Mouse (Mus musculus) urinary bladder, adult 18-20 months (tissue): Measurements from ENCODE around the gene Armcx5.
A peak's percentile ranks its signal among the peaks of the same experiment; 100 is the strongest.
"Not testable (repeated sequence)": the region's sequence is repeated elsewhere in the genome, so short reads cannot be mapped to it uniquely, and the experiment has no call there.

Source experiments
- DNase-seq, 2 experiments: peaks; one replicate each; pipeline ENCODE4 v3.0.0; 2022; ENCODE audit warnings: low spot score in 2 of 2, mixed read lengths in 2 of 2

The Armcx5 gene

DNA sequence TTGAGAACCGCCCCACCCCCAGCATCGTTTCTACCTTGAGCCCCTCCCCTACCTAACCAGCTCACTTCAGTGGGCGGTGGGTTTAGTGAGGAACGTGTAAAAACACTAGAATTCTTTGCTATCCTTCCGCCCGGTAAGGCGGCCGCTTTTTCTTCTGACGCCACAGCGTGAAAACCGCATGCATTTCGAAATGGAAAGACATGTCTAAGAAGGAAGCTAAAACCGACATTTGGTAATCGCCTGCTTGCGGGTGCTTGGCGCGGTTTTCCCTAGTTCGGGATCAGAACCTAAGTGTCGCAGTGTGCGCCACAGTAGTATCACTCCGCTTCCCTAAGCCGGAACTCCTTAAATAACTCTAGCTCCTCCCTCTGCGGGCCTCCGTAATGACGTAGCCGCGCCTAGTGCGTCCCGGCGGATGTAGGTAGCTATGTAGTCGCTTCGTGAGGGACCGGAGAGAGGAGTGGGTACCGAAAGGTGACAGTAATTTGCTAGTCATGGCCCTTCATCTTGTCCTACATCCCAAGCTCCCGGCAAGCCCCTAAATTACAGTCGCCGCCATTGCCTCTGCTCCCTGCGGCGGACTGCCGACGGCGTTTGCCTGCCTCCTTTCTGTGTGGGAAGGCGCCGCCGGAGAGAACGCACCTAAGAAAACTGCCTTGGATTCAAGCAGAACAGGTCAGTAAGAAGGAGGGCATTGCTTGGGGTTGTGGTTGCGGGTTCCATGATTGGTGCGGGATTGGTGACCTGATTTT lies at the start of gene Armcx5, which contains the start of gene Gprasp1:
Armcx5 (plus strand) TSS at position 430 of the 752 bp plus-strand sequence.
Gprasp1 (plus strand) TSS at position 430 of the 752 bp plus-strand sequence.
- peak; percentile 57 to 80 for DNase-seq

GRCm38 (mm10) chrX:135693633-135694032 lies 48.9 kb upstream of the Armcx5 start, which contains the start of gene Tcp11x2:
Gene Tcp11x2, minus strand, starts transcription at chrX:135693790.
- DNase-seq = no peak

GRCm38 (mm10) chrX:135703111-135703510 lies 39.4 kb upstream of the Armcx5 start:
- DNase-seq = no peak

GRCm38 (mm10) chrX:135704349-135704748 lies 38.2 kb upstream of the Armcx5 start:
- no peak for DNase-seq

DNA sequence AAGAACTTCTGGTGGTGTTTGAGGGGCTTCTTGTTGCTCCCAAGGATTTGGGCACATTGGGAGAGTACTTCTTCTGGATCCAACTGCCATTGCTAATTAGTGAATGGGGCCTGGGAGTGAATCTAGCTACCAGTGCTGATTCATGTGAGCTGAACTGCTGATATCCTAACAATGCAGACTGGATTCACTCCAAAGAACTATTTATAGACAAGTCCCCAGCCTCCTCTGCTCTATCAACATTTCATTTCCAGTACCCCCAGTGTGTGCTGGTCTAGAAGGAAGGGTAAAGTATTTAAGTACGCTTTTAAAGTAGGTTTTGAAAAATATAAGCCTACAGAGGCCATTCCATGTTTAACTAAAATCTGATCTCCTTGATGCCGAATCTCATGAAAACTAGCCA lies 29.7 kb upstream of the Armcx5 start:
- no peak for DNase-seq

GRCm38 (mm10) chrX:135725161-135725560 lies 17.4 kb upstream of the Armcx5 start, which contains the start of gene Tmsb15a:
Gene Tmsb15a, minus strand, starts transcription at chrX:135725261.
- DNase-seq = no peak

DNA sequence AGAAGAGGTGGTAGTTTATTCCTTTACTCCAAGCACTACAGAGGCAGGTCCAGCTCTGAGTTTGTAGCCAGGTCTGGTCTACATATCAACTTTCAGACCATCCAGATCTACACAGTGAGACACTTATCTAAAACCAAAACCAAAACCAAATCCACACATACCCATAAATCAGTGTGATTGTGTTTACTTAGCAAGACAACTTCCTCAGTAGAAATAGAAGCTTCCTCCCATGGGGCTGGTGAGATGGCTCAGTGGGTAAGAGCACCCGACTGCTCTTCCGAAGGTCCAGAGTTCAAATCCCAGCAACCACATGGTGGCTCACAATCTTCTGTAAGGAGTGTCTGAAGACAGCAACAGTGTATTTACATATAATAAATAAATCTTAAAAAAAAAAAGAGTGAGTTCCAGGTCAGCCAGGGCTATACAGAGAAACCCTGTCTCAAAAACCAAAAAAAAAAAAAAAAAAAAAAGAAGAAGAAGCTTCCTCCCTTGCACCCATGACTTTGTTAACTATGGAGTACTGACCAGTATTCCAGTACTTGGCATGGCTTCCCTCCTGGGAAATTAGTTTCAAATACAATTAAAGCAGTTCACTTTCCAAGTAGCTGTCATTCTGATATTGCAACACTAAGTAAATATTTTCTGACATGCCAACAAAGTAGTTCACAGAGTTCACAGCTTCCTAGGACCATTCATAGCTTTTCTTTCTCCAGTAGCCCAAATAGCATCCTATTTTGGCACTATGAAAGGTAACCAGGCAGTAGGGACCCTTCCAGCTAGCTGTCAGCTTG lies 3.6 kb upstream of the Armcx5 start:
- DNase-seq = no peak

- no peak for DNase-seq
These were observed 473 bp downstream of the Armcx5 start for GRCm38 (mm10) chrX:135743056-135743355.

DNA sequence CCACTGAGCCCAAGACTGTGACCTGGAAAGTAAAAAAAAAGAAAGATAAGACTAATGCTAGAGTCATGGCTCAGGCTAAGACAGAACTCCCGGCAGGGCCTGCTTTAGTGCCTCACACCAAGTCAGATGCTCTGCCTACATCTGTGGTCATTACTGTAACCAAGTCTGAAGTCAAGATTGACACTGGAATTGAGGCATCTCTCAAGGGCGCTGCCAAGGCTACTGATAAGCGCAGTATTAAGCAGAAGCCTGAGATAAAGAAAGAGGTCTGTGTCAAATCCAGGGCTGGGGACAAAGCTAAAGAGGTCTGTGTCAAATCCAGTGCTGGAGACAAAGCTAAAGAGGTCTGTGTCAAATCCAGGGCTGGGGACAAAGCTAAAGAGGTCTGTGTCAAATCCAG lies 2.8 kb downstream of the Armcx5 start:
- DNase-seq = not testable (repeated sequence)

DNA sequence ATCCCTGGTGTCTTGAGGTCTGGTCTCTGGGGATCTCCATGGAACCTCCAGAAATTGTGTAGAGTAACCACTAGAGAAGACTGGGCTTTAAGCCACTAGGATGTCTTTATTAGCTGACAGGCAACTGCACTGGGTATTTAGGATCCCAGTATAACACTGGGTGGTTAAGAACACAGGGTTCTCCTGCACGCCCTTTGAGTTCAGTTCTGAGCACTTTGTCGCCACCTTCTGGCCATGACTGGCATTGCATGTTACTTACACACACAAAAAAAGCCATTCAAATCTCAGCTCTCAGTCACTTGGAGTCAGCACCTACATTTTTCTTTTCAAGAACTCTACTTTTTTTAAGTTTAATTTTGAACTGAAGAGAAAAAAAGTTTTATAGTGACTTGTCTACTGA lies 10.3 kb downstream of the Armcx5 start:
- peak; percentile 36 to 39 for DNase-seq

DNA sequence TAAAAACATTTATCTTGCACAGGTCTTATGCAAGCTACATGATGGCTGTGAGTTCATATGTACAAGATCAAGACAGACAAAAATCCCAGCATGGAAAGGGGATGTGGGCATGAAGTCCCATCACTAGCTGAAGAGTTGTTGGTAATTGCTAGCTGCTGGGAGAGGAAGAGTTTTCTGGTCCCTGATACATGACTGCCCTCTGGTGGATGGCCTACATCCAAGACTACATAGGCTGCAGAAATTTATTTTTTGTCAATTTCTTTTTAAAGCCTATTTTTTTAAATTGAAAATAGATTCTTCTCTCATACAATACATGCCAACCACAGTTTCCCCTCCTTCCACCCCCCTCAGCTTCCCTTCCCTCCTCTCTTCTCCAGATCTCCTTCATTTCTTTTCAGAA lies 19.2 kb downstream of the Armcx5 start:
- no peak for DNase-seq

- no peak for DNase-seq
These were observed 25.6 kb downstream of the Armcx5 start for GRCm38 (mm10) chrX:135768043-135768548.

GRCm38 (mm10) chrX:135768565-135768964 lies 26.0 kb downstream of the Armcx5 start:
- no peak for DNase-seq

- DNase-seq = no peak
These were observed 49.0 kb downstream of the Armcx5 start for GRCm38 (mm10) chrX:135791536-135791935.

DNA sequence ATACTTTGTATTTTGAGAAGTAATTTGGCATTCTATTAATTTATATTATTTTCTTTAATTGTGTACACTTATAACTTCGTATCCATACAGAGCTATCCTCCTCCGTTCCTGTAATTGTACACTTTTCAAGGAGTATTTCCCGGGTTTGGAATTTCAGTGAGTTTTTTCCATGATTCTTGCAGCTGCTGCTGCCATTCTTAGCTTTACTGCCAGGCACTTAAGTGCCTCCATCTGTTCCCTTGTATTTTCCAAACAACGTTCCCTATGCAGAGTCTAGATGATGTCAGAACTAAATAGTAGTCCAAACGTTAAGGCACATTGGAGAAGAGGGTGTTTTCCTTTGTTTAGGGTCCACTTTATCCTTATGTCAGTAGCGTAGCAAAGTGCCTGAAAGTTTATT lies 49.8 kb downstream of the Armcx5 start:
- DNase-seq = no peak

GRCm38 (mm10) chrX:135795591-135796304 lies 53.2 kb downstream of the Armcx5 start:
- DNase-seq = not testable (repeated sequence)

- peak in 1 of 2 experiments; percentile 11 for DNase-seq
These were observed 54.0 kb downstream of the Armcx5 start for GRCm38 (mm10) chrX:135796305-135797211.
